Mouse (Mus musculus) left cerebral cortex, postnatal 25 days (tissue): Measurements from ENCODE around the gene Casc3. TPM values are rescaled to one million over a fixed set of nuclear protein-coding genes. Genes with fewer than 3 reads are reported as not detected.

Experiments used
- DNase-seq, 2 experiments: peaks; one replicate each; pipeline ENCODE4 v3.0.0; 2022; ENCODE audit warnings: low spot score in 2 of 2, mixed read lengths in 1 of 2
- intact Hi-C: fragments of 180-260 bp; cut with DNase I; formaldehyde crosslinking; loops from one replicate; pipeline ENCODE4 v1.15.1; 2025
- total RNA-seq, 2 experiments: library from RNA; stranded (reverse); gene quantifications; 2 replicates each; pipeline ENCODE4 v1.2.3; 2021

The Casc3 gene
- total RNA-seq, 2 experiments from 2014 or later, result 53.9 to 54.7 TPM

GRCm38 (mm10) chr11:98771844-98772525, 32.7 kb upstream of the Casc3 start:
- intact Hi-C loops, result loop anchor here (2.0 kb wide), 1 partner anchor 15 kb away; no protein-coding TSS in a partner anchor
- DNase-seq, result peak in 1 of 2 experiments; percentile 35

- peak; percentile 42 to 56 for DNase-seq
- intact Hi-C loops, result loop anchor here (2.0 kb wide), 1 partner anchor 14 kb away; no protein-coding TSS in a partner anchor
Measured at GRCm38 (mm10) chr11:98772667-98773171, 32.0 kb upstream of the Casc3 start.

GRCm38 (mm10) chr11:98773635-98774295, 30.9 kb upstream of the Casc3 start:
- intact Hi-C loops, result loop anchor here (2.0 kb wide), 1 partner anchor 13 kb away; no protein-coding TSS in a partner anchor
- peak; percentile 99 to 100 for DNase-seq

- DNase-seq, result no peak
- intact Hi-C loops, result loop anchor here (1.0 kb wide), 1 partner anchor 9 kb away; no protein-coding TSS in a partner anchor
Measured at GRCm38 (mm10) chr11:98774582-98775347, 29.9 kb upstream of the Casc3 start, which contains the start of gene Nr1d1. Gene Nr1d1 (minus strand): TSS chr11:98775333.

- intact Hi-C loops, result loop anchor here (1.0 kb wide), 1 partner anchor 8 kb away; no protein-coding TSS in a partner anchor
- DNase-seq, result peak; percentile 100
Measured at GRCm38 (mm10) chr11:98775348-98776051, 29.2 kb upstream of the Casc3 start.

GRCm38 (mm10) chr11:98776052-98776764, 28.5 kb upstream of the Casc3 start:
- intact Hi-C loops, result no loop called here
- peak in 1 of 2 experiments; percentile 51 for DNase-seq

- intact Hi-C loops, result no loop called here
- DNase-seq, result peak in 1 of 2 experiments; percentile 51
Measured at GRCm38 (mm10) chr11:98776843-98777590, 27.7 kb upstream of the Casc3 start.

- intact Hi-C loops, result no loop called here
- no peak for DNase-seq
Measured at GRCm38 (mm10) chr11:98777888-98778287, 26.8 kb upstream of the Casc3 start.

- peak; percentile 82 to 96 for DNase-seq
- intact Hi-C loops, result no loop called here
Measured at GRCm38 (mm10) chr11:98781851-98782512, 22.7 kb upstream of the Casc3 start.

GRCm38 (mm10) chr11:98782651-98783235, 22.0 kb upstream of the Casc3 start:
- intact Hi-C loops, result loop anchor here (1.0 kb wide), 2 partner anchors 7 to 35 kb away; partner anchors contain the start of gene Nr1d1
- peak in 1 of 2 experiments; percentile 68 for DNase-seq

GRCm38 (mm10) chr11:98783236-98783696, 21.4 kb upstream of the Casc3 start:
- intact Hi-C loops, result loop anchor here (1.0 kb wide), 2 partner anchors 8 to 36 kb away; partner anchors contain the start of gene Nr1d1

GRCm38 (mm10) chr11:98784139-98784538, 20.6 kb upstream of the Casc3 start:
- no peak for DNase-seq
- intact Hi-C loops, result no loop called here

More at GRCm38 (mm10) chr11:98783236-98783696, 21.4 kb upstream of the Casc3 start:
- peak; percentile 97 to 99 for DNase-seq

- no peak for DNase-seq
Measured at GRCm38 (mm10) chr11:98785214-98785613, 19.5 kb upstream of the Casc3 start.

GRCm38 (mm10) chr11:98785772-98786281, 18.9 kb upstream of the Casc3 start:
- intact Hi-C loops, result loop anchor here (2.0 kb wide), 2 partner anchors 13 to 67 kb away; no protein-coding TSS in a partner anchor
- peak in 1 of 2 experiments; percentile 94 for DNase-seq

More at GRCm38 (mm10) chr11:98785214-98785613, 19.5 kb upstream of the Casc3 start:
- intact Hi-C loops, result no loop called here

- DNase-seq, result peak; percentile 92 to 99
- intact Hi-C loops, result loop anchor here (1.0 to 2.0 kb wide), 3 partner anchors 14 to 86 kb away; no protein-coding TSS in a partner anchor
Measured at GRCm38 (mm10) chr11:98786359-98787214, 18.1 kb upstream of the Casc3 start.
